Mouse (Mus musculus) neural tube, embryonic 11.5 days (tissue): ENCODE measurements around the gene Pi4kb. TPM values are rescaled to one million over a fixed set of nuclear protein-coding genes. Genes with fewer than 3 reads are reported as not detected.
"Not testable (repeated sequence)": the region's sequence is repeated elsewhere in the genome, so short reads cannot be mapped to it uniquely, and the experiment has no call there.

Experiments used
- ATAC-seq: fragments of 200-750 bp; cut with Nextera tagmentation; 2 replicates; pipeline ENCODE4 v1.8.0; 2017; ENCODE audit warnings: moderate number of reproducible peaks, mild to moderate bottlenecking, moderate TSS enrichment, moderate library complexity; ENCODE audit not compliant: insufficient read depth, low FRiP score, low TSS enrichment
- DNase-seq: peaks from one replicate; pipeline ENCODE4 v3.0.0-alpha.2; 2015; ENCODE audit warnings: low spot score
- H3K27ac ChIP-seq: fragments of 300-500 bp; sonication (generic); 2 replicates; pipeline ENCODE4 v1.5.1; 2014; ENCODE audit warnings: low read depth, mild to moderate bottlenecking, low read length
- H3K27me3 ChIP-seq: fragments of 300-500 bp; sonication (generic); 2 replicates; pipeline ENCODE4 v1.6.1; 2014; ENCODE audit warnings: mild to moderate bottlenecking, low read length, mixed read lengths; ENCODE audit not compliant: control insufficient read depth, insufficient read depth
- H3K36me3 ChIP-seq: fragments of 300-500 bp; sonication (generic); 2 replicates; pipeline ENCODE4 v1.6.1; 2014; ENCODE audit warnings: mild to moderate bottlenecking, low read length, moderate library complexity, mixed read lengths; ENCODE audit not compliant: control insufficient read depth, insufficient read depth
- H3K4me1 ChIP-seq: fragments of 300-500 bp; sonication (generic); 2 replicates; pipeline ENCODE4 v1.6.1; 2014; ENCODE audit warnings: low read length, mixed read lengths; ENCODE audit not compliant: control insufficient read depth, insufficient read depth
- H3K4me2 ChIP-seq: fragments of 300-500 bp; sonication (generic); 2 replicates; pipeline ENCODE4 v1.6.1; 2014; ENCODE audit warnings: low read depth, mild to moderate bottlenecking, moderate library complexity
- H3K4me3 ChIP-seq: fragments of 300-500 bp; sonication (generic); 2 replicates; pipeline ENCODE4 v1.5.1; 2014; ENCODE audit warnings: low read depth, low read length
- H3K9ac ChIP-seq: fragments of 300-500 bp; sonication (generic); 2 replicates; pipeline ENCODE4 v1.6.1; 2014; ENCODE audit warnings: mild to moderate bottlenecking, low read length
- H3K9me3 ChIP-seq: fragments of 300-500 bp; sonication (generic); 2 replicates; pipeline ENCODE4 v1.6.1; 2016; ENCODE audit warnings: low read length; ENCODE audit not compliant: control insufficient read depth
- WGBS: fragments of 180-500 bp; shearing (Covaris S2); extraction: QIAGEN DNeasy Blood & Tissue Kit; methylation state at CpG from one replicate; pipeline ENCODE4 v1.1.7; 2014; 5-methylcytosine and 5-hydroxymethylcytosine counted together
- polyA plus RNA-seq: library from polyadenylated mRNA; unstranded; fragments of >200 nt; fragmentation: Nextera tagmentation; extraction: Ambion mirVana; gene quantifications from 2 replicates; pipeline ENCODE4 v1.2.1, GENCODE M21; 2014

Pi4kb gene
- polyA plus RNA-seq, 1 experiment from 2014 or later, result 24.8 TPM

DNA sequence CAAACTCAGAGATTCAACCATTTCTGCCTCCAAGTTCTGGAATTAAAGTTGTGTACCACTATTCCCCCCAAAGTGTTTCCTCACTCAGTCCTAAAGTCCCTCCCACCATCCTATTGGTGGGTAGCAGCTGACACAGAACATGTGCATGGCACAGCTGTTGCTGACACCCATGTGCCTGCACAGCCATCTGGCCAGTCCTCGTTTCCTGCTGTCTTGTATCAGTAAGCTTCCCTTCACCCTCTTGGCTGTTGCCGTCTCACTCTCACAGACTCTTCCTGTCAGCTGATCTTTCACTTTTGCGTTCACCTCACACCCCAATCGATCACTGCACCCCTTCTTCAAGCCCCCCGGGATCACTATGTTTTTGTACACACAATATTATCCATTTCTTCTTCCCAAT, 53.2 kb downstream of the Pi4kb start:
- DNase-seq (no peak), ATAC-seq (no peak)
- H3K4me2 ChIP-seq, result no peak overlapping the region

GRCm38 (mm10) chr3:95028603-95029002, 54.1 kb downstream of the Pi4kb start:
- 90% methylated on average over 3 of the region's 3 CpGs for WGBS
- no peak overlapping the region for H3K4me3 ChIP-seq
- no peak overlapping the region for H3K4me2 ChIP-seq
- no peak overlapping the region for H3K27ac ChIP-seq
- peaks cover 14% of the 10 kb centered on the region for H3K36me3 ChIP-seq
- no peak for ATAC-seq
- H3K4me1 ChIP-seq, result no peaks in the 10 kb centered on the region; the same call in 1 of the 2 replicates
- H3K27me3 ChIP-seq, result no peaks in the 10 kb centered on the region
- no peak for DNase-seq
- H3K9me3 ChIP-seq, result no peaks in the 10 kb centered on the region
- no peak overlapping the region for H3K9ac ChIP-seq

More for the DNA sequence above, 53.2 kb downstream of the Pi4kb start:
- Histone ChIP-seq H3K36me3 (peaks cover 6% of the 10 kb centered on the region; the same call in 1 of the 2 replicates), H3K4me1 (no peaks in the 10 kb centered on the region; the same call in 1 of the 2 replicates), H3K9me3 (no peaks in the 10 kb centered on the region), H3K4me3 (no peak overlapping the region), H3K9ac (no peak overlapping the region), H3K27ac (no peak overlapping the region), H3K27me3 (no peaks in the 10 kb centered on the region)
- 59% methylated on average over 5 of the region's 5 CpGs for WGBS

GRCm38 (mm10) chr3:95029291-95029827, 54.8 kb downstream of the Pi4kb start:
- 86% methylated on average over 3 of the region's 3 CpGs for WGBS
- not testable (repeated sequence) for ATAC-seq

GRCm38 (mm10) chr3:95029953-95030352, 55.4 kb downstream of the Pi4kb start:
- 75% methylated on average over 3 of the region's 3 CpGs for WGBS
- no peak overlapping the region for H3K27ac ChIP-seq
- H3K4me1 ChIP-seq, result no peaks in the 10 kb centered on the region; the same call in 1 of the 2 replicates
- H3K4me2 ChIP-seq, result no peak overlapping the region
- no peaks in the 10 kb centered on the region for H3K9me3 ChIP-seq
- ATAC-seq (no peak), DNase-seq (no peak)
- no peaks in the 10 kb centered on the region for H3K27me3 ChIP-seq
- H3K9ac ChIP-seq, result no peak overlapping the region
- H3K36me3 ChIP-seq, result peaks cover 21% of the 10 kb centered on the region
- no peak overlapping the region for H3K4me3 ChIP-seq

More at GRCm38 (mm10) chr3:95029291-95029827, 54.8 kb downstream of the Pi4kb start:
- H3K27ac ChIP-seq, DNase-seq, H3K27me3 ChIP-seq, H3K9me3 ChIP-seq, H3K9ac ChIP-seq, H3K4me1 ChIP-seq, H3K4me3 ChIP-seq, H3K4me2 ChIP-seq: not testable (repeated sequence)
- peaks cover 18% of the 10 kb centered on the region for H3K36me3 ChIP-seq

GRCm38 (mm10) chr3:95041625-95042024, 67.1 kb downstream of the Pi4kb start:
- Histone ChIP-seq H3K36me3 (no peaks in the 10 kb centered on the region; the same call in 1 of the 2 replicates), H3K4me3 (peak overlapping the region; percentile 69), H3K9ac (peak overlapping the region; percentile 73), H3K4me1 (peaks cover 5% of the 10 kb centered on the region), H3K27ac (no peak overlapping the region), H3K9me3 (no peaks in the 10 kb centered on the region), H3K4me2 (peak overlapping the region; percentile 57), H3K27me3 (no peaks in the 10 kb centered on the region)
- DNase-seq, result no peak
- no peak for ATAC-seq
- 14% methylated on average over 3 of the region's 3 CpGs for WGBS

- Histone ChIP-seq H3K9me3 (no peaks in the 10 kb centered on the region), H3K4me1 (peaks cover 5% of the 10 kb centered on the region), H3K27ac (no peak within 1 kb of the TSS), H3K9ac (peak within 1 kb of the TSS; percentile 73), H3K4me3 (peak within 1 kb of the TSS; percentile 69), H3K27me3 (no peaks in the 10 kb centered on the region), H3K4me2 (peak within 1 kb of the TSS; percentile 57), H3K36me3 (no peaks in the 10 kb centered on the region; the same call in 1 of the 2 replicates)
- WGBS, result under 1% methylated on average over 36 of the region's 36 CpGs
- peak; percentile 99 for ATAC-seq
- peak; percentile 98 for DNase-seq
These were observed 67.8 kb downstream of the Pi4kb start, which contains the start of gene Psmd4 for GRCm38 (mm10) chr3:95042166-95042837. Gene Psmd4 (minus strand): TSS chr3:95042614.

DNA sequence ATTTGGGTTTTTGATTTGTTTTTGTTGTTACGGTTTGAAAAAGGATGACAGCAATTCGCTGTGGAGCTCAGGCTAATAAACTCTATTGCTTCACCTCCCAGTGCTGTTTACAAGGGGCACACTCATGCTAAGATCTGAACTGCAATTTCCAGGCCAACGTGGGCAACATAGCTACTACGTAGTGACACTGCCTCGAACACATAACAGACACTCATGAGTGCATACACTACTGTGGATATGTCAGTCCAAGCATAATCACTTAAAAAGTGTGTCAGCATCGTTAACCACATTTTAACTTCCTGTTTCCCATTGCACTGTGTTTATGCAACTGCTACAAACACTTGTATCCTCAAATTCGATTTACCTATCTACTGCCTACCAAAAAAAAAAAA, 68.3 kb downstream of the Pi4kb start:
- Histone ChIP-seq H3K4me1 (peaks cover 5% of the 10 kb centered on the region), H3K36me3 (no peaks in the 10 kb centered on the region; the same call in 1 of the 2 replicates), H3K4me2 (peak overlapping the region; percentile 39), H3K4me3 (peak overlapping the region; percentile 69), H3K9ac (no peak overlapping the region), H3K9me3 (no peaks in the 10 kb centered on the region), H3K27ac (no peak overlapping the region), H3K27me3 (no peaks in the 10 kb centered on the region)
- DNase-seq (no peak), ATAC-seq (peak; percentile 38)
- WGBS, result 31% methylated on average over 7 of the region's 7 CpGs

DNA sequence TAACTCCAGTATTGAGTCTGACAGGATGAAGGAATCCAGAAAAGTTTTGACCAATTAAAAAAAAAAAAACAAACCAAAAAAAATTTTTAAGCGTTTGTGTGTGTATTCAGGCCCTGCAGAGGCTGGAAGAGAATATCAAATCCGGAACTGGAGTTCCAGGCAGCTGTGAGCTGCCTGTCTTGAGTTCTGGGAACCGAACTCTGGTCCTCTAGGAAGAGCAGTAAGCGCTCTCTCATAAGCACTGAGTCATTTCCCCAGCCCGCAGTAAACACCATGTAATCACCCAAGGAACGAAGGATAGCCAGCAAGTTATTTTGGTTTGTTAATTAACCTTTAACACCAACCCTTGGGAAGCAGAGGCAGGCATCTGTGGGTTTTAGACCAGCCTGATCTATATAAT, 68.7 kb downstream of the Pi4kb start:
- DNase-seq, result no peak
- Histone ChIP-seq H3K27ac (no peak overlapping the region), H3K9ac (no peak overlapping the region), H3K4me3 (no peak overlapping the region), H3K4me1 (peaks cover 5% of the 10 kb centered on the region), H3K27me3 (no peaks in the 10 kb centered on the region), H3K4me2 (no peak overlapping the region), H3K36me3 (no peaks in the 10 kb centered on the region; the same call in 1 of the 2 replicates), H3K9me3 (no peaks in the 10 kb centered on the region)
- ATAC-seq, result no peak
- 74% methylated on average over 6 of the region's 6 CpGs for WGBS
